Mouse (Mus musculus) limb, embryonic 14.5 days (tissue): ENCODE measurements at regions not wholly inside any gene's neighbourhood (a gene's known extent, or its start where the extent isn't known, plus 50 kb on each side); places are given as distances from the start of the nearest gene placed in this dataset.

Experiments
- ATAC-seq: fragments of 200-750 bp; cut with Nextera tagmentation; 2 replicates; pipeline ENCODE4 v1.8.0; 2017; ENCODE audit warnings: low read depth, moderate number of reproducible peaks, moderate TSS enrichment; ENCODE audit not compliant: low FRiP score
- DNase-seq: peaks from one replicate; pipeline ENCODE4 v3.0.0-alpha.2; 2015; ENCODE audit warnings: low spot score
- H3K27ac ChIP-seq: fragments of 300-500 bp; sonication (generic); replicated peaks from 2 replicates; pipeline ENCODE4 v1.5.1; 2014; ENCODE audit warnings: low read depth, mild to moderate bottlenecking, low read length, moderate library complexity, mixed read lengths
- H3K27me3 ChIP-seq: fragments of 300-500 bp; sonication (generic); 2 replicates; pipeline ENCODE4 v1.6.1; 2014; ENCODE audit warnings: low read length, mixed read lengths; ENCODE audit not compliant: control insufficient read depth, insufficient read depth
- H3K36me3 ChIP-seq: fragments of 300-500 bp; sonication (generic); 2 replicates; pipeline ENCODE4 v1.6.1; 2014; ENCODE audit warnings: mild to moderate bottlenecking, low read length, moderate library complexity, mixed read lengths; ENCODE audit not compliant: control insufficient read depth, insufficient read depth
- H3K4me1 ChIP-seq: fragments of 300-500 bp; sonication (generic); 2 replicates; pipeline ENCODE4 v1.6.1; 2014; ENCODE audit warnings: antibody characterized with exemption, low read length, mixed read lengths; ENCODE audit not compliant: control insufficient read depth, insufficient read depth
- H3K4me2 ChIP-seq: fragments of 300-500 bp; sonication (generic); replicated peaks from 2 replicates; pipeline ENCODE4 v1.6.1; 2014; ENCODE audit warnings: low read depth, mild to moderate bottlenecking, low read length, moderate library complexity; ENCODE audit not compliant: severe bottlenecking
- H3K4me3 ChIP-seq: fragments of 300-500 bp; sonication (generic); replicated peaks from 2 replicates; pipeline ENCODE4 v1.5.1; 2014; ENCODE audit warnings: low read length
- H3K9ac ChIP-seq: fragments of 300-500 bp; sonication (generic); 2 replicates; pipeline ENCODE4 v1.6.1; 2014; ENCODE audit warnings: mild to moderate bottlenecking, low read depth, low read length, moderate library complexity; ENCODE audit not compliant: severe bottlenecking
- H3K9me3 ChIP-seq: fragments of 300-500 bp; sonication (generic); 2 replicates; pipeline ENCODE4 v1.6.1; 2016; ENCODE audit warnings: low read length; ENCODE audit not compliant: control insufficient read depth
- POLR2A ChIP-seq: fragments of 200-500 bp; IDR thresholded peaks from 2 replicates; pipeline ENCODE4 v1.8.0; 2012; ENCODE audit warnings: inconsistent platforms, mild to moderate bottlenecking, moderate library complexity, borderline replicate concordance; ENCODE audit not compliant: insufficient read depth, insufficient read length; ENCODE audit errors: extremely low read depth
- WGBS: fragments of 180-500 bp; shearing (Covaris S2); extraction: QIAGEN DNeasy Blood & Tissue Kit; methylation state at CpG from one replicate; pipeline ENCODE4 v1.1.7; 2014; 5-methylcytosine and 5-hydroxymethylcytosine counted together

GRCm38 (mm10) chr8:25366181-25366580 is 542.0 kb upstream of the Adam5 start:
- Histone ChIP-seq H3K4me3 (no peak overlapping the region), H3K27ac (no peak overlapping the region), H3K36me3 (no peaks in the 10 kb centered on the region), H3K9ac (no peak overlapping the region), H3K4me2 (no peak overlapping the region), H3K4me1 (peaks cover 21% of the 10 kb centered on the region), H3K27me3 (no peaks in the 10 kb centered on the region), H3K9me3 (no peaks in the 10 kb centered on the region)
- ATAC-seq (no peak), DNase-seq (no peak)
- 61% methylated on average over 3 of the region's 3 CpGs for WGBS
- no peak for TF ChIP-seq POLR2A

- no peaks in the 10 kb centered on the region for H3K27me3 ChIP-seq
- H3K9me3 ChIP-seq, result no peaks in the 10 kb centered on the region
- H3K4me3 ChIP-seq, result no peak overlapping the region
- ATAC-seq (no peak), DNase-seq (no peak)
- WGBS, result 53% methylated on average over 9 of the region's 9 CpGs
- no peak overlapping the region for H3K4me2 ChIP-seq
- H3K27ac ChIP-seq, result no peak overlapping the region
- no peaks in the 10 kb centered on the region for H3K36me3 ChIP-seq
- H3K4me1 ChIP-seq, result peaks cover 2% of the 10 kb centered on the region; the same call in 1 of the 2 replicates
- TF ChIP-seq POLR2A, result no peak
- H3K9ac ChIP-seq, result no peak overlapping the region
Observed at GRCm38 (mm10) chr8:25362656-25363055, 538.5 kb upstream of the Adam5 start.

- 66% methylated on average over 4 of the region's 4 CpGs for WGBS
- no peaks in the 10 kb centered on the region for H3K9me3 ChIP-seq
- no peaks in the 10 kb centered on the region for H3K27me3 ChIP-seq
- ATAC-seq, result no peak
- H3K36me3 ChIP-seq, result no peaks in the 10 kb centered on the region
- H3K9ac ChIP-seq, result no peak overlapping the region
- H3K4me1 ChIP-seq, result no peaks in the 10 kb centered on the region
- no peak overlapping the region for H3K4me3 ChIP-seq
- no peak overlapping the region for H3K4me2 ChIP-seq
- no peak for DNase-seq
- H3K27ac ChIP-seq, result no peak overlapping the region
- TF ChIP-seq POLR2A, result no peak
Observed at GRCm38 (mm10) chr8:25362146-25362545, 538.0 kb upstream of the Adam5 start.

GRCm38 (mm10) chr8:25361420-25361819 is 537.3 kb upstream of the Adam5 start:
- Histone ChIP-seq H3K4me3 (no peak overlapping the region), H3K4me1 (no peaks in the 10 kb centered on the region), H3K36me3 (no peaks in the 10 kb centered on the region), H3K9me3 (no peaks in the 10 kb centered on the region), H3K27me3 (no peaks in the 10 kb centered on the region), H3K27ac (no peak overlapping the region), H3K4me2 (no peak overlapping the region), H3K9ac (no peak overlapping the region)
- no peak for TF ChIP-seq POLR2A
- 91% methylated on average over 5 of the region's 5 CpGs for WGBS
- ATAC-seq (no peak), DNase-seq (no peak)

- no peak overlapping the region for H3K9ac ChIP-seq
- ATAC-seq, result no peak
- DNase-seq, result no peak
- H3K4me2 ChIP-seq, result no peak overlapping the region
- H3K36me3 ChIP-seq, result no peaks in the 10 kb centered on the region
- H3K27ac ChIP-seq, result no peak overlapping the region; the same call in 1 of the 2 replicates
- no peaks in the 10 kb centered on the region for H3K9me3 ChIP-seq
- WGBS, result 79% methylated on average over 12 of the region's 12 CpGs
- no peak overlapping the region for H3K4me3 ChIP-seq
- TF ChIP-seq POLR2A, result no peak
- H3K4me1 ChIP-seq, result peaks cover 10% of the 10 kb centered on the region
- no peaks in the 10 kb centered on the region for H3K27me3 ChIP-seq
Observed at GRCm38 (mm10) chr8:25358539-25359165, 534.5 kb upstream of the Adam5 start.
